8 mouse cellular contexts compared by ENCODE assay signal in the genomic region with DNA sequence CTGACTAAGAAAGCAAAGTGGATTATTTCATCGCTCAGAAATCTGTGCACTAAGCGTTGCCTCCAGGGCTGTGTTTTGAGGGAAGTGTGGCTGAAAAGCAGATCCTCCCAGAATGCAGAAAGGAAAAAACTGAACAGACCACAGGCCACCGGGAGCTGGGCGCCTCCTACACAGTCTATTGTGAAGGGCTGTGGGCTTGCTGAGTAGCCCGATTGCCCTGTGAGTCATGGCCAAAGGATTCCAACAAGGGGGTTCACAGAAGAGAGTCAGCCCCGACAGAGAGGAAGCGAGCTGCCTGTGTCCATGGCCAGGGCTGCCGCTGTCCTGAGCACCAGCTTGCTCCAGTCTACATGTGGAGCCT. TPM values are rescaled to one million over a fixed set of nuclear protein-coding genes. Genes with fewer than 3 reads are reported as not detected.
DNase-seq lines count a peak whose midpoint lies in the region; ATAC-seq and TF ChIP-seq lines count a peak whose summit lies in the region.

No protein-coding gene starts in this region.

- ATAC-seq in granulocyte monocyte progenitor cell, adult 5-6 weeks (replicated peaks; ENCODE audit: poor library complexity, severe bottlenecking), result peak; percentile 67
- peak; percentile 46 for ATAC-seq in intestine, postnatal 0 days
- ATAC-seq in neural tube, embryonic 12.5 days (ENCODE audit: low FRiP score, low read depth), result peak; percentile 49

- 17% methylated on average over 8 of the region's 8 CpGs for WGBS in intestine, postnatal 0 days
- WGBS in lung, adult 2 months, result 6% methylated on average over 8 of the region's 8 CpGs
- WGBS in neural tube, embryonic 12.5 days, result 5% methylated on average over 8 of the region's 8 CpGs

- no peaks in the 10 kb centered on the region for H3K9me3 ChIP-seq in intestine, postnatal 0 days (ENCODE audit: control insufficient read depth)
- H3K9me3 ChIP-seq in neural tube, embryonic 12.5 days, result no peaks in the 10 kb centered on the region

- H3K4me3 ChIP-seq in intestine, postnatal 0 days (ENCODE audit: low read depth, low read length), result peak overlapping the region; percentile 30
- H3K4me3 ChIP-seq in lung, adult 2 months (replicated peaks; ENCODE audit: extremely low read depth, low read depth, low read length), result peak overlapping the region; percentile 56
- no peak overlapping the region for H3K4me3 ChIP-seq in neural tube, embryonic 12.5 days

- H3K27ac ChIP-seq in intestine, postnatal 0 days (ENCODE audit: low read depth, low read length), result peak overlapping the region; percentile 51
- H3K27ac ChIP-seq in neural tube, embryonic 12.5 days, result peak overlapping the region; percentile 57

- peaks cover 5% of the 10 kb centered on the region for H3K27me3 ChIP-seq in intestine, postnatal 0 days (replicated peaks; ENCODE audit: control insufficient read depth, insufficient read depth, low read length)
- no peaks in the 10 kb centered on the region for H3K27me3 ChIP-seq in neural tube, embryonic 12.5 days (replicated peaks)

- no peaks in the 10 kb centered on the region; the same call in 1 of the 2 replicates for H3K4me1 ChIP-seq in intestine, postnatal 0 days (replicated peaks; ENCODE audit: control insufficient read depth, insufficient read depth, low read length)
- H3K4me1 ChIP-seq in lung, adult 2 months (ENCODE audit: control insufficient read depth, insufficient read depth, low read length), result peaks cover 18% of the 10 kb centered on the region
- peaks cover 63% of the 10 kb centered on the region for H3K4me1 ChIP-seq in neural tube, embryonic 12.5 days

- TF ChIP-seq POLR2A in lung, adult 2 months (IDR thresholded peaks at IDR 0.05; ENCODE audit: borderline replicate concordance, extremely low read depth, low read depth, low read length), result no peak

- H3K9ac ChIP-seq in intestine, postnatal 0 days (ENCODE audit: low read depth, low read length), result no peak overlapping the region
- peak overlapping the region; percentile 52; the same call in 1 of the 2 replicates for H3K9ac ChIP-seq in neural tube, embryonic 12.5 days

- H3K4me2 ChIP-seq in intestine, postnatal 0 days (replicated peaks; ENCODE audit: low read depth), result peak overlapping the region; percentile 59
- H3K4me2 ChIP-seq in neural tube, embryonic 12.5 days (replicated peaks), result peak overlapping the region; percentile 48

- TF ChIP-seq CTCF in intestine, postnatal 0 days (IDR thresholded peaks at IDR 0.05; ENCODE audit: low read depth), result no peak
- no peak for TF ChIP-seq CTCF in lung, adult 2 months (IDR thresholded peaks at IDR 0.05; ENCODE audit: insufficient read depth, low read length)

- peak; percentile 44 for DNase-seq in urinary bladder, postnatal 14 days (ENCODE audit: low spot score)
- no peak for DNase-seq in urinary bladder, adult 18-20 months (ENCODE audit: low spot score in 2 of 2)
- peak; percentile 47 for DNase-seq in cerebellum, adult 9-10 months
- DNase-seq in lung, adult 2 months, result peak; percentile 41
- DNase-seq in layer of hippocampus, postnatal 25 days (ENCODE audit: extremely low spot score in 1 of 2, low spot score in 1 of 2), result no peak

- no peaks in the 10 kb centered on the region for H3K36me3 ChIP-seq in intestine, postnatal 0 days (ENCODE audit: control insufficient read depth, insufficient read depth)
- no peaks in the 10 kb centered on the region for H3K36me3 ChIP-seq in neural tube, embryonic 12.5 days

RNA-seq across cellular contexts. Expression of gene Bach2, which starts 12.4 kb away (rescaled TPM):
- 0.67 and 4.9 TPM in 2 replicates for total RNA-seq in granulocyte monocyte progenitor cell, adult 5-6 weeks (2014; fragmentation: Nextera tagmentation)
- under 0.01 and 0.17 TPM in 2 replicates for total RNA-seq in granulocyte monocyte progenitor cell, adult 5-6 weeks (2017)
- 1.1 and 1.4 TPM in 2 replicates for polyA plus RNA-seq in intestine, postnatal 0 days (2015; fragmentation: Nextera tagmentation; extraction: Ambion mirVana)
- 3.8 and 7.5 TPM in 2 replicates for polyA plus RNA-seq in lung, adult 2 months (2012; rRNA removed)
- polyA plus RNA-seq in neural tube, embryonic 12.5 days (2016; fragmentation: Nextera tagmentation; extraction: Ambion mirVana), result 35.8 and 37.3 TPM in 2 replicates
- total RNA-seq in layer of hippocampus, postnatal 25 days (2021), result 10 to 100 TPM in 1 of 2 experiments, 1 to 10 TPM in 1; 9.8 to 17.5 TPM

Comparison
In these comparisons a context has a peak if more than half of its experiments do, and no peak if none do; other contexts are left out.
1. DNase-seq: peak in urinary bladder, postnatal 14 days (single experiment), cerebellum, adult 9-10 months (single experiment) and lung, adult 2 months (single experiment); none in urinary bladder, adult 18-20 months (0 of 2) and layer of hippocampus, postnatal 25 days (0 of 2).
2. Peak in every context shown above with its lines, with median percentiles within 50 percentile points of each other: ATAC-seq.